Mouse (Mus musculus) liver, embryonic 11.5 days (tissue): Measurements from ENCODE around the gene Gm42791. TPM values are rescaled to one million over a fixed set of nuclear protein-coding genes. Genes with fewer than 3 reads are reported as not detected.
A peak's percentile ranks its signal among the peaks of the same experiment; 100 is the strongest.

Source experiments
- ATAC-seq: fragments of 200-750 bp; cut with Nextera tagmentation; replicated peaks from 2 replicates; pipeline ENCODE4 v1.8.0; 2017; ENCODE audit warnings: moderate number of reproducible peaks, mild to moderate bottlenecking, moderate TSS enrichment, moderate library complexity; ENCODE audit not compliant: low FRiP score
- DNase-seq: peaks from one replicate; pipeline ENCODE4 v3.0.0-alpha.2; 2017; ENCODE audit warnings: low spot score
- H3K27ac ChIP-seq: fragments of 300-500 bp; sonication (generic); 2 replicates; pipeline ENCODE4 v1.5.1; 2014; ENCODE audit warnings: mild to moderate bottlenecking, low read depth, low read length, control low read depth
- H3K27me3 ChIP-seq: fragments of 300-500 bp; sonication (generic); replicated peaks from 2 replicates; pipeline ENCODE4 v1.6.1; 2014; ENCODE audit warnings: low read length, mixed read lengths; ENCODE audit not compliant: control insufficient read depth, insufficient read depth
- H3K36me3 ChIP-seq: fragments of 300-500 bp; sonication (generic); 2 replicates; pipeline ENCODE4 v1.6.1; 2014; ENCODE audit warnings: mild to moderate bottlenecking, low read length, moderate library complexity, mixed read lengths; ENCODE audit not compliant: control insufficient read depth, insufficient read depth
- H3K4me1 ChIP-seq: fragments of 300-500 bp; sonication (generic); replicated peaks from 2 replicates; pipeline ENCODE4 v1.6.1; 2014; ENCODE audit warnings: low read length, mixed read lengths; ENCODE audit not compliant: control insufficient read depth, insufficient read depth
- H3K4me2 ChIP-seq: fragments of 300-500 bp; sonication (generic); 2 replicates; pipeline ENCODE4 v1.6.1; 2014; ENCODE audit warnings: mild to moderate bottlenecking, control low read depth, moderate library complexity
- H3K4me3 ChIP-seq: fragments of 300-500 bp; sonication (generic); 2 replicates; pipeline ENCODE4 v1.5.1; 2014; ENCODE audit warnings: low read depth, low read length, control low read depth
- H3K9ac ChIP-seq: fragments of 300-500 bp; sonication (generic); 2 replicates; pipeline ENCODE4 v1.6.1; 2014; ENCODE audit warnings: low read depth, low read length, control low read depth
- H3K9me3 ChIP-seq: fragments of 300-500 bp; sonication (generic); 2 replicates; pipeline ENCODE4 v1.6.1; 2016; ENCODE audit warnings: low read length, inconsistent platforms, mixed read lengths; ENCODE audit not compliant: control insufficient read depth
- WGBS: fragments of 180-500 bp; shearing (Covaris S2); extraction: QIAGEN DNeasy Blood & Tissue Kit; methylation state at CpG from one replicate; pipeline ENCODE4 v1.1.7; 2014; 5-methylcytosine and 5-hydroxymethylcytosine counted together
- polyA plus RNA-seq: library from polyadenylated mRNA; unstranded; fragments of >200 nt; fragmentation: Nextera tagmentation; extraction: Ambion mirVana; gene quantifications from 2 replicates; pipeline ENCODE4 v1.2.1, GENCODE M21; 2014

Gm42791 gene
- polyA plus RNA-seq, 1 experiment from 2014 or later: not detected

GRCm38 (mm10) chr5:148936516-148936951, 58.4 kb downstream of the Gm42791 start:
- no peak for ATAC-seq
- 89% methylated on average over 3 of the region's 3 CpGs for WGBS

GRCm38 (mm10) chr5:148935871-148936270, 59.1 kb downstream of the Gm42791 start:
- H3K4me1 ChIP-seq: peaks cover 18% of the 10 kb centered on the region
- peak overlapping the region; percentile 41 for H3K4me2 ChIP-seq
- no peak overlapping the region for H3K4me3 ChIP-seq
- ATAC-seq: peak; percentile 30
- peak overlapping the region; percentile 90 for H3K27ac ChIP-seq
- H3K27me3 ChIP-seq: no peaks in the 10 kb centered on the region
- H3K9me3 ChIP-seq: no peaks in the 10 kb centered on the region; the same call in 1 of the 2 replicates
- no peaks in the 10 kb centered on the region for H3K36me3 ChIP-seq
- DNase-seq: no peak
- peak overlapping the region; percentile 46 for H3K9ac ChIP-seq
- WGBS: 59% methylated on average over 6 of the region's 6 CpGs

More at GRCm38 (mm10) chr5:148936516-148936951, 58.4 kb downstream of the Gm42791 start:
- Histone ChIP-seq H3K4me2 (no peak overlapping the region), H3K36me3 (no peaks in the 10 kb centered on the region), H3K9ac (no peak overlapping the region), H3K27me3 (no peaks in the 10 kb centered on the region), H3K9me3 (no peaks in the 10 kb centered on the region; the same call in 1 of the 2 replicates), H3K4me1 (peaks cover 18% of the 10 kb centered on the region), H3K4me3 (no peak overlapping the region), H3K27ac (peak overlapping the region; percentile 90)
- DNase-seq: no peak

GRCm38 (mm10) chr5:148935071-148935821, 59.7 kb downstream of the Gm42791 start:
- peak; percentile 99 for ATAC-seq
- H3K27ac ChIP-seq: peak overlapping the region; percentile 90
- H3K4me3 ChIP-seq: no peak overlapping the region
- no peaks in the 10 kb centered on the region for H3K36me3 ChIP-seq
- H3K9ac ChIP-seq: peak overlapping the region; percentile 46
- H3K4me1 ChIP-seq: peaks cover 18% of the 10 kb centered on the region
- H3K9me3 ChIP-seq: no peaks in the 10 kb centered on the region; the same call in 1 of the 2 replicates
- peak overlapping the region; percentile 41 for H3K4me2 ChIP-seq
- DNase-seq: peak; percentile 74
- 26% methylated on average over 7 of the region's 7 CpGs for WGBS
- no peaks in the 10 kb centered on the region for H3K27me3 ChIP-seq

GRCm38 (mm10) chr5:148934457-148934856, 60.5 kb downstream of the Gm42791 start:
- ATAC-seq (no peak; the same call in 1 of the 2 replicates), DNase-seq (no peak)
- Histone ChIP-seq H3K4me3 (no peak overlapping the region), H3K27ac (peak overlapping the region; percentile 90), H3K4me2 (peak overlapping the region; percentile 41), H3K27me3 (no peaks in the 10 kb centered on the region), H3K4me1 (peaks cover 18% of the 10 kb centered on the region), H3K9me3 (no peaks in the 10 kb centered on the region; the same call in 1 of the 2 replicates), H3K9ac (peak overlapping the region; percentile 55), H3K36me3 (no peaks in the 10 kb centered on the region)
- 48% methylated on average over 6 of the region's 6 CpGs for WGBS

GRCm38 (mm10) chr5:148933767-148934166, 61.2 kb downstream of the Gm42791 start:
- H3K4me1 ChIP-seq: peaks cover 18% of the 10 kb centered on the region
- 60% methylated on average over 8 of the region's 8 CpGs for WGBS
- no peak for DNase-seq

GRCm38 (mm10) chr5:148931301-148931700, 63.6 kb downstream of the Gm42791 start:
- no peaks in the 10 kb centered on the region for H3K27me3 ChIP-seq
- no peak overlapping the region for H3K9ac ChIP-seq
- ATAC-seq: no peak
- no peak overlapping the region for H3K27ac ChIP-seq
- WGBS: 92% methylated on average over 1 of the region's 1 CpGs
- H3K36me3 ChIP-seq: peaks cover 1% of the 10 kb centered on the region; the same call in 1 of the 2 replicates
- H3K4me2 ChIP-seq: no peak overlapping the region
- no peak for DNase-seq
- H3K4me1 ChIP-seq: peaks cover 18% of the 10 kb centered on the region
- no peak overlapping the region for H3K4me3 ChIP-seq
- H3K9me3 ChIP-seq: no peaks in the 10 kb centered on the region

More at GRCm38 (mm10) chr5:148933767-148934166, 61.2 kb downstream of the Gm42791 start:
- Histone ChIP-seq H3K27ac (peak overlapping the region; percentile 50; the same call in 1 of the 2 replicates), H3K9ac (peak overlapping the region; percentile 55; the same call in 1 of the 2 replicates), H3K36me3 (no peaks in the 10 kb centered on the region), H3K27me3 (no peaks in the 10 kb centered on the region), H3K4me3 (no peak overlapping the region), H3K9me3 (no peaks in the 10 kb centered on the region; the same call in 1 of the 2 replicates), H3K4me2 (no peak overlapping the region; the same call in 1 of the 2 replicates)
- ATAC-seq: no peak

DNA sequence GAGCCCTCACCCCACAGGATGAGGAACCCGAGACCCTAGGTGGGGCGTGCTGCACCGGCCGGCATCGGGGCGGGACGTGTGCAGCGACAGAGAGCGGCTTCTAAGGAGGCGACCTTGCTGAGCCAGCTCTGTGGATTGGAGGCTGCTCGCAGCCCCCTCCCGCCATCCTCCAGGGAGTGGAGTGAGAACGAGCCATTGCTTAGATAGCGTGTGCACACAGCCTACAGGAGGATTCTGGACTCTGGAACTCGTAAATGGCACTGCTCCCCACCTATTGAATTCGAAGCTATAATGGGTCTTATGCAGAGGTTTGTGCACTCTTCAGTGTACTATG, 65.9 kb downstream of the Gm42791 start, which contains the start of gene Katnal1:
Katnal1 (minus strand) TSS at position 205 of the 334 bp plus-strand sequence.
- H3K4me3 ChIP-seq: peak within 1 kb of the TSS; percentile 80
- DNase-seq (no peak), ATAC-seq (no peak; the same call in 1 of the 2 replicates)
- H3K36me3 ChIP-seq: peaks cover 8% of the 10 kb centered on the region; the same call in 1 of the 2 replicates
- H3K4me2 ChIP-seq: peak within 1 kb of the TSS; percentile 92
- no peaks in the 10 kb centered on the region for H3K27me3 ChIP-seq
- H3K9me3 ChIP-seq: no peaks in the 10 kb centered on the region
- under 1% methylated on average over 16 of the region's 16 CpGs for WGBS
- peaks cover 8% of the 10 kb centered on the region for H3K4me1 ChIP-seq
- H3K9ac ChIP-seq: peak within 1 kb of the TSS; percentile 90
- H3K27ac ChIP-seq: peak within 1 kb of the TSS; percentile 96

DNA sequence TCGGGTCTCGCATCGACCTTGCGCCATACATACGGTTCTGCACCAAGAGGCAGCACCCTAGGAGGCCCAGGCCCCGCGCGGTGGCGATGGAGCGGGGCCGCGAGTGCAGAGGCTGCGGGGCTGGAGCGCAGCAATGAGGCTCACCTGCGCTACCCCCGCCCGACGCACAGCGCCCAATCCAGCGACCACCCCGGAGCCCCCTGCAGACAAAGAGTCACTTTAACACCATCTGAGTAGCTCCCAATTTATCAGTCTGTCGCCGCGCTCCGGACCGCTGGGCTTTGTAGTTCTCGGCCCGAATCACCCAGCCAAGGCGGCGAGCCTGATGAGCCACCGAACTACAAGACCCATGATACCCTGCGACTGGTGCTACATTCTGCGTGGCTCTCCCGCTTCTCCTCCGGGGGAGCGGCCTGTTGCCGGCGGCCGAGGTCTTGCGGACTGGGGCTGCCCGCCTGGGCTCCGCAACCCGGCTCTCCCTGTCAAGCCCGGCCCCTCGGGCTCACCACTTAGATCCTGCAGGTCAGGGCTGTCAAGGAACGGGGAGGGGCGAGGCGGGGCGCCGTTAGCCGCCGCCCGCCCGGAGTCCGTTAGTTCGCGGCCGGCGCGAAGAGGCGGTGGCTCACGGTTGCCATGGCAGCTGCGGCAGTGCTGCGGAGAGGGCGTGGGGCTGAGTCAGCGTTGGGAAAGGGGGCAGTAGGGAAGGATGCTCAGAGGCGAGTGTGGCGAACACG, 66.4 kb downstream of the Gm42791 start:
- under 1% methylated on average over 68 of the region's 69 CpGs for WGBS
- H3K9ac ChIP-seq: peak overlapping the region; percentile 90
- no peaks in the 10 kb centered on the region for H3K9me3 ChIP-seq
- peak overlapping the region; percentile 92 for H3K4me2 ChIP-seq
- no peaks in the 10 kb centered on the region for H3K27me3 ChIP-seq
- H3K4me1 ChIP-seq: peaks cover 4% of the 10 kb centered on the region
- H3K27ac ChIP-seq: peak overlapping the region; percentile 96
- H3K4me3 ChIP-seq: peak overlapping the region; percentile 80
- DNase-seq (peak; percentile 94), ATAC-seq (peak; percentile 96)
- H3K36me3 ChIP-seq: peaks cover 8% of the 10 kb centered on the region; the same call in 1 of the 2 replicates
